Mouse (Mus musculus): ENCODE measurements at regions not wholly inside any gene's neighbourhood (a gene's known extent, or its start where the extent isn't known, plus 50 kb on each side); places are given as distances from the start of the nearest gene placed in this dataset.

- H3K36me3 ChIP-seq (ENCODE audit: control insufficient read depth, insufficient read depth, low read length) = no peaks in the 10 kb centered on the region
- DNase-seq (no peak), ATAC-seq (ENCODE audit: low FRiP score, low TSS enrichment) (no peak)
- H3K4me2 ChIP-seq (ENCODE audit: low read length) = no peak overlapping the region
- no peaks in the 10 kb centered on the region for H3K4me1 ChIP-seq (ENCODE audit: control insufficient read depth, insufficient read depth, low read length)
- no peak overlapping the region for H3K27ac ChIP-seq (replicated peaks; ENCODE audit: low read depth, low read length)
- no peaks in the 10 kb centered on the region for H3K9me3 ChIP-seq (ENCODE audit: control insufficient read depth, low read length)
- no peak overlapping the region for H3K4me3 ChIP-seq (replicated peaks; ENCODE audit: low read depth, low read length)
- H3K27me3 ChIP-seq (ENCODE audit: control insufficient read depth, insufficient read depth, low read length) = no peaks in the 10 kb centered on the region
- H3K9ac ChIP-seq (replicated peaks; ENCODE audit: low read length) = no peak overlapping the region
- 92% methylated on average over 10 of the region's 10 CpGs for WGBS
Measured at GRCm38 (mm10) chr14:46536002-46536762, 145.7 kb upstream of the Bmp4 start.

GRCm38 (mm10) chr14:46532697-46533096, 142.2 kb upstream of the Bmp4 start:
- ATAC-seq (ENCODE audit: low FRiP score, low TSS enrichment) = no peak
- 65% methylated on average over 1 of the region's 1 CpGs for WGBS

DNA sequence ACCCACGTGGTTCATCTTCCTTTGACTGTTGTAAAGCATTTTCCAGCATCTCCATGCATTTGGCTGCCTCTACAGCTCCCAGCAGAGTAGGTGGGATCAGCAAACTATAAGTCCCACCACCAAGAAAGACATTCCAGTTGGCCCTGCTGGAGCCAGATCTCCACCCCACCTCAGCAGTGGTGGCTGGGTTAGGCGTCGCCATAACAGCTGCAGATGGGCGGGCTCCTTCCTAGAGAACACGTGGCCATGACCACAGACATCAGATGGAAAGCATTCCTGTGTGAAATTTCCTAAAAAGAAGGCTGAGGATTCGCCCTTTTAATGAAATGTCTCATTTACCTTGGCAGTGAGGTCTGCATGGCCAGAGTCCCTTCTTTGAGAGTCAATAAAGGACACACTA, 140.0 kb upstream of the Bmp4 start:
- no peak for ATAC-seq (ENCODE audit: low FRiP score, low TSS enrichment)
- 82% methylated on average over 6 of the region's 6 CpGs for WGBS
- Histone ChIP-seq H3K27me3 (ENCODE audit: control insufficient read depth, insufficient read depth, low read length) (no peaks in the 10 kb centered on the region), H3K4me3 (replicated peaks; ENCODE audit: low read depth, low read length) (no peak overlapping the region), H3K9me3 (ENCODE audit: control insufficient read depth, low read length) (no peaks in the 10 kb centered on the region), H3K27ac (replicated peaks; ENCODE audit: low read depth, low read length) (no peak overlapping the region), H3K4me2 (ENCODE audit: low read length) (no peak overlapping the region), H3K4me1 (ENCODE audit: control insufficient read depth, insufficient read depth, low read length) (no peaks in the 10 kb centered on the region), H3K36me3 (ENCODE audit: control insufficient read depth, insufficient read depth, low read length) (no peaks in the 10 kb centered on the region), H3K9ac (replicated peaks; ENCODE audit: low read length) (no peak overlapping the region)
- no peak for DNase-seq

More at GRCm38 (mm10) chr14:46532697-46533096, 142.2 kb upstream of the Bmp4 start:
- no peak for DNase-seq
- Histone ChIP-seq H3K4me1 (ENCODE audit: control insufficient read depth, insufficient read depth, low read length) (no peaks in the 10 kb centered on the region), H3K4me2 (ENCODE audit: low read length) (no peak overlapping the region), H3K9ac (replicated peaks; ENCODE audit: low read length) (no peak overlapping the region), H3K27ac (replicated peaks; ENCODE audit: low read depth, low read length) (no peak overlapping the region), H3K36me3 (ENCODE audit: control insufficient read depth, insufficient read depth, low read length) (no peaks in the 10 kb centered on the region), H3K27me3 (ENCODE audit: control insufficient read depth, insufficient read depth, low read length) (no peaks in the 10 kb centered on the region), H3K9me3 (ENCODE audit: control insufficient read depth, low read length) (no peaks in the 10 kb centered on the region), H3K4me3 (replicated peaks; ENCODE audit: low read depth, low read length) (no peak overlapping the region)

DNA sequence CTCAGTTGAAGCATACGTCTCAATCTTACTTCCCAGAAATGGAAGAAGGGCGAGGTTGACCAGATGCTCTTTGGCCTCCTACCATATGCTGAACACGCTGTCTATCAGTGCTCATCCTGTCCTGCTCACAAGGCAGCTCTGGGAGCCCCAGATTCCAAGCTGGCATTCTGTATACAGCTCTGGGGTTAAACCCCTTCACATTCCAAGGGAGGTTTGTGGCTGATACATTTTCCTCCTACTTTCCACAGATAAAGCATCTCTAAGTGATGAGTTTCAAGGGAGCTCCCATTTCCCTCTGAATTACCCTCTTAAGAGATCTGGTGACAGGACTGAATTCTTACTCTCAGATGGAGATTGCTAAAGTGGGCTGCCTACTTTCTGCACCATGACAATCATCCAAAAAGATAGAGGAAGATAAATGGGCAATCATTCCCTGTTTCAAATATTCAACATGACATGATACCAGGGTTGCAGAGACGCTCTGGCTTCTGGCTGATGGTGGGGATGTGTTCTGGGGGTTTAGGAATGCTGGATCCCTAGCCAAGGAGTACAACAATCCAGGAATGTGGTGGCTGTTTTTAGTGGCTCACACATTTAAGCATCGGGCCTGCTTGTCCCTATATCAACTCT, 138.7 kb upstream of the Bmp4 start:
- ATAC-seq (ENCODE audit: low FRiP score, low TSS enrichment) (no peak), DNase-seq (no peak)
- 90% methylated on average over 5 of the region's 5 CpGs for WGBS
- no peaks in the 10 kb centered on the region for H3K4me1 ChIP-seq (ENCODE audit: control insufficient read depth, insufficient read depth, low read length)
- H3K36me3 ChIP-seq (ENCODE audit: control insufficient read depth, insufficient read depth, low read length) = no peaks in the 10 kb centered on the region
- H3K27me3 ChIP-seq (ENCODE audit: control insufficient read depth, insufficient read depth, low read length) = no peaks in the 10 kb centered on the region
- no peaks in the 10 kb centered on the region for H3K9me3 ChIP-seq (ENCODE audit: control insufficient read depth, low read length)
- H3K9ac ChIP-seq (replicated peaks; ENCODE audit: low read length) = no peak overlapping the region
- H3K4me3 ChIP-seq (replicated peaks; ENCODE audit: low read depth, low read length) = no peak overlapping the region
- H3K4me2 ChIP-seq (ENCODE audit: low read length) = no peak overlapping the region
- no peak overlapping the region for H3K27ac ChIP-seq (replicated peaks; ENCODE audit: low read depth, low read length)

GRCm38 (mm10) chr14:46517258-46517657, 126.8 kb upstream of the Bmp4 start:
- Histone ChIP-seq H3K4me3 (replicated peaks; ENCODE audit: low read depth, low read length) (no peak overlapping the region), H3K27me3 (ENCODE audit: control insufficient read depth, insufficient read depth, low read length) (no peaks in the 10 kb centered on the region), H3K36me3 (ENCODE audit: control insufficient read depth, insufficient read depth, low read length) (no peaks in the 10 kb centered on the region), H3K9me3 (ENCODE audit: control insufficient read depth, low read length) (no peaks in the 10 kb centered on the region), H3K4me1 (ENCODE audit: control insufficient read depth, insufficient read depth, low read length) (no peaks in the 10 kb centered on the region), H3K9ac (replicated peaks; ENCODE audit: low read length) (no peak overlapping the region), H3K27ac (replicated peaks; ENCODE audit: low read depth, low read length) (no peak overlapping the region), H3K4me2 (ENCODE audit: low read length) (no peak overlapping the region)
- ATAC-seq (ENCODE audit: low FRiP score, low TSS enrichment) (no peak), DNase-seq (no peak)
- WGBS = 65% methylated on average over 4 of the region's 4 CpGs

DNA sequence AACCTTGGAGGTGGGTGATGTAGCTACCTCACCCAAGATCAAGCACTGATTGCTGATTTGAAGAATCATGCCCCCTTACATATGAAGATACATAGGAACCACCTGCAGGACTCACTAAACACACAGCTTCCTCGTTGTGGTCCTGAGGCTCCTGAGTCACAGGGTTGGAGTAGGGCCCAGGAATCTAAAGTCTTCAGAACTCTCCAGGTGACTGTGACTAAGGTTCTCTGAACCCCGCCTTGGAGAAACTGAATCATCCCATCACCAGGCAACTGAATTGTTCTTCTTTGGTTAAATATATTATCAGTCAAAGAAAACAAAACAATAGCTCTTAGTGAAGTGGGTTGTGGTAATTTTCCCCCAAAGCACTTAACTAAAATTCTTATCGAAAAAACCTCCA, 125.8 kb upstream of the Bmp4 start:
- ATAC-seq (ENCODE audit: low FRiP score, low TSS enrichment) = no peak
- no peaks in the 10 kb centered on the region for H3K27me3 ChIP-seq (ENCODE audit: control insufficient read depth, insufficient read depth, low read length)
- DNase-seq = no peak
- no peak overlapping the region for H3K4me2 ChIP-seq (ENCODE audit: low read length)
- no peak overlapping the region for H3K4me3 ChIP-seq (replicated peaks; ENCODE audit: low read depth, low read length)
- no peaks in the 10 kb centered on the region for H3K36me3 ChIP-seq (ENCODE audit: control insufficient read depth, insufficient read depth, low read length)
- H3K9me3 ChIP-seq (ENCODE audit: control insufficient read depth, low read length) = no peaks in the 10 kb centered on the region
- WGBS = 91% methylated on average over 3 of the region's 3 CpGs
- no peak overlapping the region for H3K9ac ChIP-seq (replicated peaks; ENCODE audit: low read length)
- no peaks in the 10 kb centered on the region for H3K4me1 ChIP-seq (ENCODE audit: control insufficient read depth, insufficient read depth, low read length)
- no peak overlapping the region for H3K27ac ChIP-seq (replicated peaks; ENCODE audit: low read depth, low read length)

GRCm38 (mm10) chr14:46514262-46514932, 123.9 kb upstream of the Bmp4 start:
- no peak for DNase-seq
- Histone ChIP-seq H3K4me2 (ENCODE audit: low read length) (no peak overlapping the region), H3K4me3 (replicated peaks; ENCODE audit: low read depth, low read length) (no peak overlapping the region), H3K36me3 (ENCODE audit: control insufficient read depth, insufficient read depth, low read length) (no peaks in the 10 kb centered on the region), H3K27ac (replicated peaks; ENCODE audit: low read depth, low read length) (no peak overlapping the region), H3K27me3 (ENCODE audit: control insufficient read depth, insufficient read depth, low read length) (no peaks in the 10 kb centered on the region), H3K4me1 (ENCODE audit: control insufficient read depth, insufficient read depth, low read length) (no peaks in the 10 kb centered on the region), H3K9me3 (ENCODE audit: control insufficient read depth, low read length) (no peaks in the 10 kb centered on the region), H3K9ac (replicated peaks; ENCODE audit: low read length) (no peak overlapping the region)
- 87% methylated on average over 4 of the region's 4 CpGs for WGBS
- ATAC-seq (ENCODE audit: low FRiP score, low TSS enrichment) = no peak

- DNase-seq (no peak), ATAC-seq (ENCODE audit: low FRiP score, low TSS enrichment) (no peak)
- Histone ChIP-seq H3K9ac (replicated peaks; ENCODE audit: low read length) (no peak overlapping the region), H3K4me2 (ENCODE audit: low read length) (no peak overlapping the region), H3K27ac (replicated peaks; ENCODE audit: low read depth, low read length) (no peak overlapping the region), H3K4me3 (replicated peaks; ENCODE audit: low read depth, low read length) (no peak overlapping the region), H3K27me3 (ENCODE audit: control insufficient read depth, insufficient read depth, low read length) (no peaks in the 10 kb centered on the region), H3K9me3 (ENCODE audit: control insufficient read depth, low read length) (no peaks in the 10 kb centered on the region), H3K4me1 (ENCODE audit: control insufficient read depth, insufficient read depth, low read length) (no peaks in the 10 kb centered on the region), H3K36me3 (ENCODE audit: control insufficient read depth, insufficient read depth, low read length) (no peaks in the 10 kb centered on the region)
- 91% methylated on average over 1 of the region's 1 CpGs for WGBS
Measured at GRCm38 (mm10) chr14:46512118-46512517, 121.6 kb upstream of the Bmp4 start.

Measured in midbrain, embryonic 14.5 days (tissue).